Mouse (Mus musculus) T-helper 2 cell (primary cell): ENCODE measurements around the gene Yme1l1.

Source experiments
- in situ Hi-C: fragments of 300-600 bp; cut with MboI, MseI; formaldehyde crosslinking; loops from one replicate; pipeline ENCODE4 v1.15.1; 2025; ENCODE audit warnings: high pct_unique_total_duplicates

Gene Yme1l1

GRCm38 (mm10) chr2:23155777-23156607 lies at the start of gene Yme1l1, which contains the start of gene Mastl:
Gene Yme1l1 (plus strand): TSS chr2:23156369.
Gene Mastl (minus strand): TSS chr2:23156024.
- in situ Hi-C loops, result loop anchor here (25.0 kb wide), 1 partner anchor 1231 kb away; no protein-coding TSS in a partner anchor

- in situ Hi-C loops, result no loop called here
Observed at GRCm38 (mm10) chr2:23119573-23119972, 36.6 kb upstream of the Yme1l1 start.

GRCm38 (mm10) chr2:23155199-23155621 lies 959 bp upstream of the Yme1l1 start:
- in situ Hi-C loops, result loop anchor here (25.0 kb wide), 1 partner anchor 1232 kb away; no protein-coding TSS in a partner anchor

- in situ Hi-C loops, result loop anchor here (25.0 kb wide), 1 partner anchor 1231 kb away; no protein-coding TSS in a partner anchor
Observed at GRCm38 (mm10) chr2:23156608-23157081, 476 bp downstream of the Yme1l1 start.

- in situ Hi-C loops, result loop anchor here (25.0 kb wide), 1 partner anchor 1215 kb away; no protein-coding TSS in a partner anchor
Observed at GRCm38 (mm10) chr2:23172305-23172704, 16.1 kb downstream of the Yme1l1 start.

GRCm38 (mm10) chr2:23194366-23194765 lies 38.2 kb downstream of the Yme1l1 start:
- in situ Hi-C loops, result loop anchor here (10.0 kb wide), 1 partner anchor 330 kb away; no protein-coding TSS in a partner anchor

- in situ Hi-C loops, result no loop called here
Observed at GRCm38 (mm10) chr2:23201034-23201433, 44.9 kb downstream of the Yme1l1 start.

GRCm38 (mm10) chr2:23202900-23203670 lies 46.9 kb downstream of the Yme1l1 start:
- in situ Hi-C loops, result no loop called here

GRCm38 (mm10) chr2:23207070-23207526 lies 50.9 kb downstream of the Yme1l1 start, which contains the start of gene 4931423N10Rik:
Gene 4931423N10Rik (plus strand): TSS chr2:23207476.
- in situ Hi-C loops, result no loop called here

GRCm38 (mm10) chr2:23213661-23214060 lies 57.5 kb downstream of the Yme1l1 start:
- in situ Hi-C loops, result no loop called here

- in situ Hi-C loops, result no loop called here
Observed at GRCm38 (mm10) chr2:23225199-23225598, 69.0 kb downstream of the Yme1l1 start.

GRCm38 (mm10) chr2:23228463-23228862 lies 72.3 kb downstream of the Yme1l1 start:
- in situ Hi-C loops, result no loop called here

GRCm38 (mm10) chr2:23234065-23234773 lies 78.0 kb downstream of the Yme1l1 start:
- in situ Hi-C loops, result no loop called here
